Mouse (Mus musculus) midbrain, embryonic 12.5 days (tissue): Measurements from ENCODE around the gene Ddit4l. TPM values are rescaled to one million over a fixed set of nuclear protein-coding genes. Genes with fewer than 3 reads are reported as not detected.
"Not testable (repeated sequence)": the region's sequence is repeated elsewhere in the genome, so short reads cannot be mapped to it uniquely, and the experiment has no call there.

ENCODE experiments used
- ATAC-seq: fragments of 200-750 bp; cut with Nextera tagmentation; 2 replicates; pipeline ENCODE4 v1.8.0; 2017; ENCODE audit warnings: low read depth, moderate TSS enrichment, moderate library complexity; ENCODE audit not compliant: low FRiP score
- H3K27ac ChIP-seq: fragments of 300-500 bp; sonication (generic); replicated peaks from 2 replicates; pipeline ENCODE4 v1.5.1; 2016; ENCODE audit warnings: mild to moderate bottlenecking
- H3K27me3 ChIP-seq: fragments of 300-500 bp; sonication (generic); 2 replicates; pipeline ENCODE4 v1.6.1; 2016; ENCODE audit warnings: mild to moderate bottlenecking
- H3K36me3 ChIP-seq: fragments of 300-500 bp; sonication (generic); 2 replicates; pipeline ENCODE4 v1.6.1; 2016
- H3K4me1 ChIP-seq: fragments of 300-500 bp; sonication (generic); 2 replicates; pipeline ENCODE4 v1.6.1; 2016
- H3K4me2 ChIP-seq: fragments of 300-500 bp; sonication (generic); replicated peaks from 2 replicates; pipeline ENCODE4 v1.6.1; 2016; ENCODE audit warnings: mild to moderate bottlenecking, moderate library complexity
- H3K4me3 ChIP-seq: fragments of 300-500 bp; sonication (generic); 2 replicates; pipeline ENCODE4 v1.5.1; 2016; ENCODE audit warnings: mild to moderate bottlenecking
- H3K9ac ChIP-seq: fragments of 300-500 bp; sonication (generic); replicated peaks from 2 replicates; pipeline ENCODE4 v1.6.1; 2016; ENCODE audit warnings: mild to moderate bottlenecking, moderate library complexity
- H3K9me3 ChIP-seq: fragments of 300-500 bp; sonication (generic); 2 replicates; pipeline ENCODE4 v1.6.1; 2016; ENCODE audit warnings: mild to moderate bottlenecking
- WGBS: fragments of 180-500 bp; shearing (Covaris S2); methylation state at CpG from one replicate; pipeline ENCODE4 v1.1.7; 2016; 5-methylcytosine and 5-hydroxymethylcytosine counted together
- microRNA-seq: library from miRNA; unstranded; fragments of <30 nt; microRNA quantifications from one replicate; pipeline ENCODE4, GENCODE M21; 2017
- polyA plus RNA-seq: library from polyadenylated mRNA; unstranded; fragments of >200 nt; fragmentation: Nextera tagmentation; extraction: Ambion mirVana; gene quantifications from 2 replicates; pipeline ENCODE4 v1.2.1, GENCODE M21; 2016

Gene Ddit4l
- polyA plus RNA-seq, 1 experiment from 2014 or later = 9.4 TPM

DNA sequence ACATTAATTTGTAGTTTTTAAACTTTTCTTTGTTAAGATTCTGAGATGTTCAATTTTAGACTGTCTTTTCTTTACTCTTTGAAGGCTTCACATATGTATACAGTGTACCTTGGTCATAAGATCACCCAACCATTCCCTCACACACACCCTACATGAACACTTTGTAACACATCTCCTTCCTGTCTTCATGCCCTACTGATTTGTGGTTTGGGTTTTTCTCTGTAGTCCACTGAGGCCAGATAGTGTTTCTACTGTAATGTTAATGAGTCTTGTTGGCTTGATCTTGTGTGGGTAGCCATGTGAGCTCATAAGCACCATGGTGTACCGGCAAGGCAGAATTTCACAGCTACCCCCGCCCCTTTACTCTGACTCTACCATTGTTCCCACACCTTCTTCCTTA lies 31.4 kb downstream of the Ddit4l start:
- ATAC-seq = no peak

DNA sequence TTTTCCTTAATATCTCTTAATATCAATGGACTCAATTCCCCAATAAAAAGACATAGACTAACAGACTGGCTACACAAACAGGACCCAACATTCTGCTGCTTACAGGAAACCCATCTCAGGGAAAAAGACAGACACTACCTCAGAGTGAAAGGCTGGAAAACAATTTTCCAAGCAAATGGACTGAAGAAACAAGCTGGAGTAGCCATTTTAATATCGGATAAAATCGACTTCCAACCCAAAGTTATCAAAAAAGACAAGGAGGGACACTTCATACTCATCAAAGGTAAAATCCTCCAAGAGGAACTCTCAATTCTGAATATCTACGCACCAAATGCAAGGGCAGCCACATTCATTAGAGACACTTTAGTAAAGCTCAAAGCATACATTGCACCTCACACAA lies 49.8 kb downstream of the Ddit4l start, which contains the start of gene Gm21962:
Gene Gm21962 (plus strand): TSS at position 301 of the 400 bp plus-strand sequence.
- H3K9me3 ChIP-seq, H3K4me1 ChIP-seq, H3K9ac ChIP-seq, H3K4me3 ChIP-seq, H3K27ac ChIP-seq, H3K4me2 ChIP-seq, ATAC-seq, H3K36me3 ChIP-seq, H3K27me3 ChIP-seq: not testable (repeated sequence)
- no CpG with 5 or more reads among the region's 3 CpGs for WGBS

More for the DNA sequence above, 31.4 kb downstream of the Ddit4l start:
- Histone ChIP-seq H3K9ac (no peak overlapping the region), H3K27me3 (no peaks in the 10 kb centered on the region), H3K27ac (no peak overlapping the region), H3K9me3 (no peaks in the 10 kb centered on the region), H3K4me2 (no peak overlapping the region), H3K4me3 (no peak overlapping the region), H3K36me3 (no peaks in the 10 kb centered on the region), H3K4me1 (no peaks in the 10 kb centered on the region)
- WGBS = 85% methylated on average over 2 of the region's 2 CpGs

Small RNA genes within 50 kb of the gene (microRNA-seq; reads per million reads assigned to microRNA genes)
- not detected for gene Gm22468

Other genes starting within 250 kb of the Ddit4l start
- gene Gm21962, start 49.9 kb downstream of the Ddit4l start, polyA plus RNA-seq = not detected in 2 replicates
- 2,469 and 2,593 TPM in 2 replicates for gene H2afz, start 242.9 kb downstream of the Ddit4l start, polyA plus RNA-seq
- 11.3 and 12.1 TPM in 2 replicates for gene Dnajb14, start 246.1 kb downstream of the Ddit4l start, polyA plus RNA-seq